Mouse (Mus musculus) yolk sac, embryonic 10.5 days (tissue): ENCODE measurements around the gene Mamdc2.
A peak's percentile ranks its signal among the peaks of the same experiment; 100 is the strongest.

Experiments used
- DNase-seq: peaks from one replicate; pipeline ENCODE4 v3.0.0-alpha.2; 2017; ENCODE audit warnings: low spot score

Gene Mamdc2

GRCm38 (mm10) chr19:23273355-23274053 is 174.7 kb downstream of the Mamdc2 start, which contains the start of gene Smc5:
Smc5 (minus strand) TSS chr19:23273897.
- DNase-seq, result peak; percentile 88

- DNase-seq, result no peak
Observed at GRCm38 (mm10) chr19:23256771-23257170, 191.5 kb downstream of the Mamdc2 start.
